Mouse (Mus musculus): ENCODE data around the gene Gm17019. TPM values are rescaled to one million over a fixed set of nuclear protein-coding genes. Genes with fewer than 3 reads are reported as not detected.
A peak's percentile ranks its signal among the peaks of the same experiment; 100 is the strongest.
"Not testable (repeated sequence)": the region's sequence is repeated elsewhere in the genome, so short reads cannot be mapped to it uniquely, and the experiment has no call there.

Gene Gm17019
- polyA plus RNA-seq, 1 experiment from 2014 or later, result not detected

DNA sequence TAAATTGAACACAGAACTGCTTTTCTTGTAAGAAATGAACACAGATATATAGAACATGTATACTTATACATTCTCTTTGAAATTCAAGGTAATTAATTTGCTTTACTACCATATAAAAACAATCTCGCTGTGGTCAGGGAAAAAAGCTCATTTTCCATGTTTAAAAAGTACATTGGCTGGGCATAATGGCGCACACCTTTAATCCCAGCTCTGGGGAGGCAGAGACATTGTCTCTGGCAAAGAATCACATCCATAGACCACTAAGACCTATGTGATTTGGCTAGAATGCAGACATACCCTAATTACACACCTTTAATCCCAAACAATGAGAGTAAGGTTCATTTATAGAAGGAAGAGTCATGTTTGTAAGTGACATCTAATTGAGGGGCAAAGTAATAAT lies 12.7 kb downstream of the Gm17019 start:
- peaks cover 33% of the 10 kb centered on the region for H3K9me3 ChIP-seq
- not testable (repeated sequence) for H3K4me3 ChIP-seq; H3K36me3 ChIP-seq; H3K9ac ChIP-seq; H3K27me3 ChIP-seq; H3K4me1 ChIP-seq (replicated peaks); H3K4me2 ChIP-seq; ATAC-seq (ENCODE audit: low read depth); H3K27ac ChIP-seq (replicated peaks)
- WGBS, result 74% methylated on average over 2 of the region's 2 CpGs

DNA sequence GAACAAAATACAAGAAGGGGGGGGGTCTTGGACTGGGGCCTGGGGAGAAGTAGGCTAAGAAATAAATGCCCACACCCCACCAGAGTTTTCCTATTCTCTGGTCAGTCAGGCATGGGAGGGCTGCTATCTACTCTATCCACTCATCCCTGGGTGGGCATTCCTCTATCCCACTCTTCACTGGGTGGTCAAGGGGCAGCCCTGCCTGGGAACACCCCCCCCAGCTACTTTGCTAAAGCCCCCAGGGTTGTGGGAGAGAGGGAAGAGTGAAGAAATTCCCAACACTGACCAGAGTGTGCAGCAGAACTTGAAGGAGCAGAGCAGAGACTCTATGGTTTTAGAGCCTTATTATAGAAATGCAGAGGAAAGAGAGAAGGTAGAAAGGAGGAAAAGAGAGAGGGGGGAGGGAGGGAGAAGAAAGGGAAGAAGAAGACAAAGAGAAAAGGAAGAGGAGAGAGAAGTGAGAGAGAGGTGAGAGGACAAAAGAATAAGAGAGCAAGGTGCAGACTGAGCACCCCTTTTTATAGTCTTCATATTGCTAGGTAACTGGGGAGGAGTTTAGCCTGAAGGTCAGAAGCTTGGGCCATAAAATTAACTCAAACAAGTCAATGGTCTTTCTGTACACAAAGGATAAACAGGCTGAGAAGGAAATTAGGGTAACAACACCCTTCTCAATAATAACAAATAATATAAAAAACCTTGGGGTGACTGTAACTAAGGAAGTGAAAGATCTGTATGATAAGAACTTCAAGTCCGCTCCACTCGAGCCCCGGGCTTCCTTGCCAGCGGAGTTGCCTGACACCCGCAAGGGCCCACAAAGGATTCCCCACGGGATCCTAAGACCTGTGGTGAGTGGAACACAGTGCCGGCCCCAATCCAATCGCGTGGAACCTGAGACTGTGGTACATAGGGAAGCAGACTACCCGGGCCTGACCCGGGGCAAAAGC lies 21.9 kb downstream of the Gm17019 start:
- H3K36me3 ChIP-seq; H3K27me3 ChIP-seq; H3K4me3 ChIP-seq; H3K4me1 ChIP-seq (replicated peaks); ATAC-seq (ENCODE audit: low read depth); H3K4me2 ChIP-seq; H3K27ac ChIP-seq (replicated peaks); H3K9ac ChIP-seq: not testable (repeated sequence)
- 83% methylated on average over 11 of the region's 11 CpGs for WGBS
- H3K9me3 ChIP-seq, result peaks cover 17% of the 10 kb centered on the region

DNA sequence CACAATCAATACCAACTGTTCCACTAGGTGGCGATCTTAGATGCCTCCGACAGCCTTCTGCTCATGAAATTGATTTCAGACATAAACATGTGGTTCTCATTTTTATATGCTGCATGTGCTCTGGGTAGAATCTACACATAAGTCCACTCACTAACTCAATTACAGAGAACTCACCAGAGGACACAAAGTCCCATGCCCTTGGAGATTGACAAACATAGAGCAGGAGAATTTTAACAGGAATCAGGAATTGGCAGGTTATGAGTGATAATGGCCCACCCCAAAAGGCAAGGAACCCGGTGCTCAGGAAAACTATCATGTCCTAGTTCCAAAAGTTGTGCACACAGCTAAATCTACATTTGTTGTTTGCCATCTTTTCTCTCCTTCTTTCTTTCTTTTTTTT lies 25.9 kb downstream of the Gm17019 start:
- H3K4me2 ChIP-seq; H3K4me1 ChIP-seq (replicated peaks); H3K36me3 ChIP-seq; H3K27me3 ChIP-seq; H3K27ac ChIP-seq (replicated peaks); H3K9ac ChIP-seq; ATAC-seq (ENCODE audit: low read depth); H3K4me3 ChIP-seq: not testable (repeated sequence)
- H3K9me3 ChIP-seq, result peaks cover 31% of the 10 kb centered on the region
- WGBS, result 52% methylated on average over 3 of the region's 3 CpGs

DNA sequence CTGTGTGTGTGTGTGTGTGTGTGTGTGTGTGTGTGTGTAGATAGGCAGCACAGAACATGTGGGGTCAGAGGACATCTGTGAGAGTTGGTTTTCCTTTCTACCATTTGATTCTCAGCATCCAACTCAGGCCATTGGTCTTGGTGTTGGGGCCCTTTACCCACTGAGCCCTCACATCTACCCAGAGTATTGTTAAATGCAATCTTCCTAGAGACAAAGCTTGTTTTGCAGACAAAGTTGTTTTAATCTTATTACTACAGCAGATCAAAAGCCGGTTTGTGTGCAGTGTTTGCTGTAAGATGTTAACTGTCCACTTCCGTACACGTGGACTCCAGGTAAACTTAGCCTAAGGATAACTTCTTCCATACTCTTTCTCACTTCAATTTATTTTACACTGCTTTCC lies 26.5 kb downstream of the Gm17019 start:
- H3K36me3 ChIP-seq; ATAC-seq (ENCODE audit: low read depth); H3K4me1 ChIP-seq (replicated peaks); H3K27ac ChIP-seq (replicated peaks); H3K4me2 ChIP-seq; H3K27me3 ChIP-seq; H3K9ac ChIP-seq; H3K4me3 ChIP-seq: not testable (repeated sequence)
- 71% methylated on average over 3 of the region's 3 CpGs for WGBS
- peaks cover 28% of the 10 kb centered on the region for H3K9me3 ChIP-seq

DNA sequence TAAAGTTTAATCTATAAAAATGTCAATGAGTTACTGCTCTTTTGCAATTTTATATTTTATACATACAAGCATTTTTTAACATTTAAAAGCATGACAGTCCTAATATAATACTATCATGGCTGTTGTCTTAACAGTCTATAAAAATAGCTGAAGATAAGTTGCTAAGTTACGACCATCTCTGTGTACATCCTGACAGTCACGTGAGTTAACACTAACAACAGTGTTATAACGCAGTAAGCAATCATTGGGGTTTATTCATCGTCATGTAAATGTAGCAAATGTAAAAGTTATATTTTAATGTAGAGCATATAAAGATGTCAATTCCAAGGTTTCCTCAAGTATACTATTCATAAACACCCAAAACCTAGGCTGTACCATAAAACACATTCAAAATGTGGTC lies 27.2 kb downstream of the Gm17019 start:
- H3K4me3 ChIP-seq; H3K4me2 ChIP-seq; H3K4me1 ChIP-seq (replicated peaks); H3K36me3 ChIP-seq; H3K9ac ChIP-seq; H3K27me3 ChIP-seq; H3K27ac ChIP-seq (replicated peaks): not testable (repeated sequence)
- H3K9me3 ChIP-seq, result peaks cover 26% of the 10 kb centered on the region
- 73% methylated on average over 3 of the region's 4 CpGs for WGBS
- ATAC-seq (ENCODE audit: low read depth), result peak; percentile 78

DNA sequence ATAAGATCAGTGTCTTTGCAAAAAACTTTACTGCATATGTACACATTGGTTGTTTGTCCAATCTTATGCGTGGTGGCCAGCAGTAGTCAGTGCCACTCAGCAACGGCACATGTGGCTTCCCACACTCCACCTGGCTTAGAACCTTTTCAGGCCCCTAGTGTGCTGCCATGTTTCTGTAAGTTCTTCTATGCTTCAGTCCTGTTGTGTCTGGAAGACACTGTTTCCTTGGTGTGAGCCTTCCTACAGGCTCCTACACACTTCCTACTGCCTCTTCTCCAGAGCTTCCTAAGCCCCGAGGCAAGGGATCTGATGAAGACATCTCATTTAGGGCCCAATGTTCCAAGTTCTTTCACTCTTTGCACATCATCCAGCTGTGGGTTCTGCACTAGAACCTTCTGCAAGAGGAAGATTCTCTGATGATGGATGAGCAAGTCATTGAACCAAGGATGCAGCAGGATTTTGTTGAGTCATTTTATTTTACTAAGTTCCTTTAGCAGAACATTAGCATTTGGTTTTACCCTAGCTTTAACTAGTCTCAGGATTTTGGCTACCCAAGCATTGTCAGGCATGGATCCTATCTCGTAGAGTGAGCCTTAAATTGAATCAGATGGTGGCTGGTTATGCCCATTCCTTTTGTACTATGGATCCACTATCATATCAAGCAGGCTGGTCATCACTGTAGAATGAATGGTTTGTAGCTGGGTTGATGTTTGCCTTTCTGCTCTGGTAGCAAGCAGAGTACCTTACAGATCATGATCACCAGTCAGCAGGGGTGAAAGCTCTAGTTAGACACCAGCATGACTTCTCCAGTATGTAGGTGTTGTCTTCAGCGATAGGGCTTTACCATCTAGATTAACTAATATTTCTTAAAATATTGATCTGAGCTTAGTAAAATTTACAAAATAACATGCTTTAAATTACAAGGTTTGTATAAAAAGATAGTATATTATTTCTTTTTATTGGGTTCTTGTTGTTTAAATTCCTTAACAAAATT lies 27.9 kb downstream of the Gm17019 start:
- H3K9ac ChIP-seq; H3K36me3 ChIP-seq; H3K4me1 ChIP-seq (replicated peaks); H3K4me2 ChIP-seq; H3K27me3 ChIP-seq; H3K4me3 ChIP-seq; H3K27ac ChIP-seq (replicated peaks): not testable (repeated sequence)
- 76% methylated on average over 5 of the region's 5 CpGs for WGBS
- ATAC-seq (ENCODE audit: low read depth), result peak; percentile 93
- peaks cover 32% of the 10 kb centered on the region for H3K9me3 ChIP-seq

DNA sequence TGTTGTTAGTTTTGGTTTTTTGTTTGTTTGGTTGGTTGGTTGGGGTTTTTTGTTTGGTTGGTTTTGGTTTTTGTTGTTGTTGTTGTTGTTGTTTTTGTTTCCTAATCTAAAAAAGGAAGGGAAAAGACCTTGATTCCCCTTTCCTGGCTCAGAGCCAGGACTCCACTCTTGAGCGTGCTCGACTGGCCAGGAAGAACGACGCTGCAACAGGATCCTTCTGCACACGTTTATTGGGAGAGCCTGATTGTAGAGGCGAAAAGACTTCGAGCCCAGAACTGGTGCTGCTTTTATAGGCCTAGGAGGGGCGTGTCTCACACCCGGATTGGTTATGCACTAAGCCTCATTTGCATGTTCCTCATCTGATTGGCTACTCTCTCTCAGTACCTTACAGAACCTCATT lies 34.7 kb downstream of the Gm17019 start:
- not testable (repeated sequence) for H3K27ac ChIP-seq (replicated peaks); H3K27me3 ChIP-seq; H3K9ac ChIP-seq; H3K4me3 ChIP-seq; H3K4me2 ChIP-seq; ATAC-seq (ENCODE audit: low read depth); H3K36me3 ChIP-seq; H3K4me1 ChIP-seq (replicated peaks)
- 78% methylated on average over 9 of the region's 9 CpGs for WGBS
- H3K9me3 ChIP-seq, result peaks cover 36% of the 10 kb centered on the region

DNA sequence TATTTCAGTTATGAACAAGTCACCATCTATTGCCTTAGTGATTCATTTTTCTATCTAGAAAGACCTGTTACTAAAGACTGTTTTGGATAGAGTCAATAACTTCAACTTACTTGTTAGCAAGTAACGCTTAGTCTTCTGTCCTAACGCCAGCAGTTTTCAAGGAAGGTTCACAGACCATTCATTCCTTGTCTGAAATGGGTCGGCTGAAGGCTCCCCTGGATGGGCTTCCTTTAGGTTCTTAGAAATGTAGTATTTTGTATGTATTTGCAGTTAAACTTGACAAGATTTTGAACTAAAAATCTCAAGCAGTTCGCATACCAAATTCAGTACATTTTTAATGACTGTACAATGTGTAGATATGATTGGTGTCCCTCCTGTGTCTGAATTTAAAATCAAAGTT lies 35.2 kb downstream of the Gm17019 start:
- H3K4me2 ChIP-seq; H3K4me1 ChIP-seq (replicated peaks); H3K9ac ChIP-seq; H3K27ac ChIP-seq (replicated peaks); ATAC-seq (ENCODE audit: low read depth); H3K27me3 ChIP-seq; H3K36me3 ChIP-seq; H3K4me3 ChIP-seq: not testable (repeated sequence)
- H3K9me3 ChIP-seq, result peaks cover 33% of the 10 kb centered on the region
- WGBS, result 85% methylated on average over 4 of the region's 4 CpGs

DNA sequence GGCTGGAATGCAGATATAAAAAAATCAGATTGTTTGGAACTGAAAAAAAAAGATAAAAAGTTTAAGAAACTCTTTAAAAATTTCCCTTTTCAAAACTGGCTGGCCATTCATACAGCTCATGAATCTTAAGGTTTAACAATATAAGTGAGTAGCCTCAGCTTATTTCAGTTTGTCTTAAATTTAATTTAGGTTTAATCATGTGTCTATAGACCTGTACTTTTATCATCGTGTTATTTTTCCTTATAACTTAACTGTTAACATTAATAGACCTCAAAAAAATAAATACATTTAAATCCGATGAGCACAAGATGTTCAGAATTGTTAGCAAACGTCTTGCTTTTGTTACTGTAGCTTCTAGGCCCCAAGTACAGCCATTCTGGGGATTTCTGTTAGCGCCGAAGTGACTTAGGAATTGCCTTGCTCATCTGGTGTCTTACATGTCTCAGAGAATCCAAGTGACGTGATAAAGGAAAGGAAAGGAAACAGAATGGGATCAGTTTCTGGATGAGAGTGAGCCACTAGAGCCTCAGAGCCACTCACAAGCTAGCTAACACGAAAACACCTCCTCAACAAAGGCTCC lies 36.0 kb downstream of the Gm17019 start:
- not testable (repeated sequence) for ATAC-seq (ENCODE audit: low read depth); H3K27ac ChIP-seq (replicated peaks); H3K27me3 ChIP-seq; H3K4me3 ChIP-seq; H3K4me1 ChIP-seq (replicated peaks); H3K36me3 ChIP-seq; H3K9ac ChIP-seq; H3K4me2 ChIP-seq
- 70% methylated on average over 7 of the region's 7 CpGs for WGBS
- H3K9me3 ChIP-seq, result peaks cover 31% of the 10 kb centered on the region

DNA sequence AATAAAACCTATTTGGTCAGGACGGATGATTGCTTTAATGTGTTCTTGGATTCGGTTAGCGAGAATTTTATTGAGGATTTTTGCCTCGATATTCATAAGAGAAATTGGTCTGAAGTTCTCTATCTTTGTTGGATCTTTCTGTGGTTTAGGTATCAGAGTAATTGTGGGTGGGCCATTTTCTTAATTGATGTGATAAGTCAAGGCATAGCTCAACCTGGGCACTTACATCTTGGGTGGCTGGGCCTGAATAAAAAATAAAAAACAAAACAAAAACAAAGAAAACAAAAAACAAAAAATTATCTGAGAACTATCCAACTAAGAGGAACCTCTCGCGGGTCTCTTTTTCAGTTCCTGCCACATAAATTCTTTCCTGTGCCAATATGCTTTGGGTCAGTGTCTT lies 38.7 kb downstream of the Gm17019 start:
- H3K4me2 ChIP-seq; H3K4me1 ChIP-seq (replicated peaks); H3K27me3 ChIP-seq; ATAC-seq (ENCODE audit: low read depth); H3K27ac ChIP-seq (replicated peaks); H3K36me3 ChIP-seq; H3K9ac ChIP-seq; H3K4me3 ChIP-seq: not testable (repeated sequence)
- H3K9me3 ChIP-seq, result peaks cover 36% of the 10 kb centered on the region
- WGBS, result 89% methylated on average over 6 of the region's 6 CpGs

DNA sequence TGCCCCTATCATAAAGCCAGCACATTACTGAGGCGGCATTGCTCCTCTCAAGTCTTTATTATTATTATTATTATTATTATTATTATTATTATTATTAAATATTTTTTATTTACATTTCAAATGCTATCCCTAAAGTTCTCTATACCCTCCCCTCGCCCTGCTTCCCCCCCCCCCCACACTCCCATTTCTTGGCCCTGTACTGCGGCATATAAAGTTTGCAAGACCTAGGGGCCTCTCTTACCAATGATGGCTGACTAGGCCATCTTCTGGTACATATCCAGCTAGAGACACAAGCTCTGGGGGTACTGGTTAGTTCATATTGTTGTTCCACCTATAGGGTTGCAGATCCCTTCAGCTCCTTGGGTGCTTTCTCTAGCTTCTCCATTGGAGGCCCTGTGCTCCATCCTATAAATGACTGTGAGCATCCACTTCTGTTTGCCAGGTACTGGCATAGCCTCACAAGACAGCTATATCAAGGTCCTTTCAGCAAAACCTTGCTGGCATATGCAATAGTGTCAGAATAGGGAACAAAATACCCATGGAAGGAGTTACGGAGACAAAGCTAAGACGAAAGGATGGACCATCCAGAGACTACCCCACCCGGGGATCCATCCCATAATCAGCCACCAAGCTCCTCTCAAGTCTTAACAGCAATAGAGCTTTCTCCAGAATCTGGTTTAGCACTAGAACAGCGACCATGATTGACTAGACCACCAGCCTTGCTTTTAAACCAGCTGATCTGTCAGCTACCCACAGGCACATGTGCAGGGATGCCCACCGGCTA lies 42.2 kb downstream of the Gm17019 start:
- H3K9me3 ChIP-seq, result peaks cover 26% of the 10 kb centered on the region
- not testable (repeated sequence) for ATAC-seq (ENCODE audit: low read depth)

More for the DNA sequence above, 42.2 kb downstream of the Gm17019 start:
- H3K4me2 ChIP-seq; H3K4me1 ChIP-seq (replicated peaks); H3K4me3 ChIP-seq; H3K9ac ChIP-seq; H3K36me3 ChIP-seq; H3K27ac ChIP-seq (replicated peaks); H3K27me3 ChIP-seq: not testable (repeated sequence)
- WGBS, result 74% methylated on average over 8 of the region's 8 CpGs
